Mouse (Mus musculus) liver, embryonic 16.5 days (tissue): ENCODE results near the gene Rnf208. TPM values are rescaled to one million over a fixed set of nuclear protein-coding genes. Genes with fewer than 3 reads are reported as not detected.
"Not testable (repeated sequence)": the region's sequence is repeated elsewhere in the genome, so short reads cannot be mapped to it uniquely, and the experiment has no call there.

Experiments
- ATAC-seq: fragments of 200-750 bp; cut with Nextera tagmentation; 2 replicates; pipeline ENCODE4 v1.8.0; 2017; ENCODE audit warnings: low read depth, mild to moderate bottlenecking, moderate number of reproducible peaks, moderate library complexity
- H3K27ac ChIP-seq: fragments of 300-500 bp; sonication (generic); 2 replicates; pipeline ENCODE4 v1.5.1; 2014; ENCODE audit warnings: mild to moderate bottlenecking, low read length
- H3K27me3 ChIP-seq: fragments of 300-500 bp; sonication (generic); 2 replicates; pipeline ENCODE4 v1.6.1; 2014; ENCODE audit warnings: low read depth, low read length, mixed read lengths; ENCODE audit not compliant: control insufficient read depth, insufficient read depth
- H3K36me3 ChIP-seq: fragments of 300-500 bp; sonication (generic); 2 replicates; pipeline ENCODE4 v1.6.1; 2014; ENCODE audit warnings: mild to moderate bottlenecking; ENCODE audit not compliant: control insufficient read depth, insufficient read depth
- H3K4me1 ChIP-seq: fragments of 300-500 bp; sonication (generic); 2 replicates; pipeline ENCODE4 v1.6.1; 2014; ENCODE audit warnings: low read depth, low read length, mixed read lengths; ENCODE audit not compliant: control insufficient read depth
- H3K4me2 ChIP-seq: fragments of 300-500 bp; sonication (generic); 2 replicates; pipeline ENCODE4 v1.6.1; 2014; ENCODE audit warnings: low read depth, low read length, mixed read lengths
- H3K4me3 ChIP-seq: fragments of 300-500 bp; sonication (generic); 2 replicates; pipeline ENCODE4 v1.5.1; 2014; ENCODE audit warnings: low read depth, mild to moderate bottlenecking, low read length
- H3K9ac ChIP-seq: fragments of 300-500 bp; sonication (generic); 2 replicates; pipeline ENCODE4 v1.6.1; 2014; ENCODE audit warnings: low read depth, low read length
- H3K9me3 ChIP-seq: fragments of 300-500 bp; sonication (generic); replicated peaks from 2 replicates; pipeline ENCODE4 v1.6.1; 2016; ENCODE audit warnings: low read length; ENCODE audit not compliant: control insufficient read depth
- WGBS: fragments of 180-500 bp; shearing (Covaris S2); extraction: QIAGEN DNeasy Blood & Tissue Kit; methylation state at CpG from one replicate; pipeline ENCODE4 v1.1.7; 2014; ENCODE audit not compliant: insufficient replicate concordance; 5-methylcytosine and 5-hydroxymethylcytosine counted together
- polyA plus RNA-seq: library from polyadenylated mRNA; unstranded; fragments of >200 nt; fragmentation: Nextera tagmentation; extraction: Ambion mirVana; gene quantifications from 2 replicates; pipeline ENCODE4 v1.2.1, GENCODE M21; 2015

Gene Rnf208
- polyA plus RNA-seq, 1 experiment from 2014 or later: 0.77 TPM

GRCm38 (mm10) chr2:25255284-25255779 is 13.3 kb downstream of the Rnf208 start, which contains the start of gene Tmem203:
Tmem203 (plus strand) TSS chr2:25255439.
- H3K9me3 ChIP-seq: no peaks in the 10 kb centered on the region

DNA sequence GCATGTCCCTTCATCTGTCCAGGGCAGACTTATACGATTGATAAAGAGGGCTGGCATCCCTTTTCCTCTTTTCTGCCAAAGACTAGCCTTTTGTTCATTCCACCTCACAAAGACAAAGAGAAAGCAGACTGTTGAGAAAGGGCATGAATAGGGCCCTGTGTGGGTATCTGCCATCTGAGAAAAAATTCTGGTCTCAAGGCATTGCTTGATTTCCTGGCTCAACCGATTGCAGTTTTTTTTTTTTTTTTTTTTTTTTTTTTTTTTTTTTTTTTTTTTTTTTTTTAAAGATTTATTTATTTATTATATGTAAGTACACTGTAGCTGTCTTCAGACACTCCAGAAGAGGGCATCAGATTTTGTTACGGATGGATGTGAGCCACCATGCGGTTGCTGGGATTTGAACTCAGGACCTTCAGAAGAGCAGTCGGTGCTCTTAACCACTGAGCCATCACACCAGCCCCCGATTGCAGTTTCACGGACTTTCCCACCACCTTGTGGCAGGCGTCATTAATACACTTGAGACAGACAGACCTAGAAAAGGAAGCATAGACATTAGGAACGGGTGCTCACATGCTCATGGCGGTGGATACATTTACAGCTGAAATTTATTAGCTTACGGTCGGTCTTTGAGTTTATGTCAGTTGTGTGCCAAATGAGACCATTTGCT is 14.5 kb downstream of the Rnf208 start:
- H3K9me3 ChIP-seq, H3K36me3 ChIP-seq, H3K27me3 ChIP-seq, ATAC-seq, H3K27ac ChIP-seq: not testable (repeated sequence)
- peak overlapping the region; percentile 73 for H3K4me2 ChIP-seq
- WGBS: 40% methylated on average over 11 of the region's 12 CpGs
- peaks cover 14% of the 10 kb centered on the region for H3K4me1 ChIP-seq
- peak overlapping the region; percentile 100 for H3K4me3 ChIP-seq
- H3K9ac ChIP-seq: peak overlapping the region; percentile 91

More at GRCm38 (mm10) chr2:25255284-25255779, 13.3 kb downstream of the Rnf208 start, which contains the start of gene Tmem203:
- under 1% methylated on average over 39 of the region's 39 CpGs for WGBS
- Histone ChIP-seq H3K36me3 (peaks cover 5% of the 10 kb centered on the region; the same call in 1 of the 2 replicates), H3K4me2 (peak within 1 kb of the TSS; percentile 73), H3K9ac (peak within 1 kb of the TSS; percentile 91), H3K27ac (peak within 1 kb of the TSS; percentile 87), H3K4me1 (peaks cover 14% of the 10 kb centered on the region), H3K4me3 (peak within 1 kb of the TSS; percentile 100), H3K27me3 (no peaks in the 10 kb centered on the region)
- peak; percentile 88 for ATAC-seq

DNA sequence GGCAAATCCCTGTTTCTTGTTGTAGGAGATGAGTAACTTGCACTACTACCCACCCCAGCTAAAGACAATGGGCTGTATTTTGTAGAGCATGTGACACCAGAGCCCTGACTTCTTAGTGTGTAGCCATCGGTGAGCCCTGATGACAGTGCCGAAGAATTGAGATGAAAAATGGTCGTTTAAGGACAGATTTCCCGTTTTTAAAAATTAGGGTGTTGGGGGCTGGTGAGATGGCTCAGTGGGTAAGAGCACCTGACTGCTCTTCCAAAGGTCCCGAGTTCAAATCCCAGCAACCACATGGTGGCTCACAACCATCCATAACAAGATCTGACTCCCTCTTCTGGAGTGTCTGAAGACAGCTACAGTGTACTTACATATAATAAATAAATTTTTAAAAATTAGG is 15.2 kb downstream of the Rnf208 start:
- H3K4me2 ChIP-seq, H3K9ac ChIP-seq, H3K27ac ChIP-seq, H3K36me3 ChIP-seq, H3K27me3 ChIP-seq, ATAC-seq, H3K4me3 ChIP-seq, H3K9me3 ChIP-seq: not testable (repeated sequence)
- peaks cover 19% of the 10 kb centered on the region for H3K4me1 ChIP-seq
- whole genome bisulfite sequencing: 72% methylated on average over 5 of the region's 5 CpGs

GRCm38 (mm10) chr2:25258887-25259286 is 16.8 kb downstream of the Rnf208 start:
- H3K9me3 ChIP-seq: no peaks in the 10 kb centered on the region
- WGBS: 38% methylated on average over 2 of the region's 2 CpGs

DNA sequence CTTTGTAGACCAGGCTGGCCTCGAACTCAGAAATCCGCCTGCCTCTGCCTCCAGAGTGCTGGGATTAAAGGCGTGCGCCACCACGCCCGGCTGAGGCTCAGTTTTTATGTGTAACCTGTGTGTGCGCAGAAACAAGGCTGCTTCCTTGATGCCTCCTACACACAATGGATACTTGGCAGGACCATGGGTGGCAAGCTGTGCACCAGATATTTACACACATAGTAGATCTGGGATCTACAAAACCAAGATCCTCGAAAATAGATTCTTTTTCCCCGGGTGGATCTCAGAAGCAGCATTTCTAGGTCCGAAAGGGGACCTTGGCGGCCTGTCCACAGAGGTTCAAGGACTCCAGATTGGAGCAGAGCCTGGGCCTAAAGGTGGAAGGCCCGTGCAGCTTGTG is 19.8 kb downstream of the Rnf208 start:
- no peaks in the 10 kb centered on the region for H3K27me3 ChIP-seq
- peak overlapping the region; percentile 69 for H3K9ac ChIP-seq
- H3K9me3 ChIP-seq: no peaks in the 10 kb centered on the region
- no peaks in the 10 kb centered on the region for H3K36me3 ChIP-seq
- H3K4me3 ChIP-seq: peak overlapping the region; percentile 89
- peak overlapping the region; percentile 100 for H3K4me2 ChIP-seq
- 44% methylated on average over 11 of the region's 12 CpGs for WGBS
- H3K4me1 ChIP-seq: peaks cover 43% of the 10 kb centered on the region
- peak; percentile 1 for ATAC-seq
- peak overlapping the region; percentile 68 for H3K27ac ChIP-seq

More at GRCm38 (mm10) chr2:25258887-25259286, 16.8 kb downstream of the Rnf208 start:
- Histone ChIP-seq H3K27ac (no peak overlapping the region), H3K36me3 (no peaks in the 10 kb centered on the region), H3K9ac (no peak overlapping the region), H3K4me3 (no peak overlapping the region), H3K4me2 (no peak overlapping the region), H3K27me3 (no peaks in the 10 kb centered on the region), H3K4me1 (peaks cover 28% of the 10 kb centered on the region)
- no peak for ATAC-seq

DNA sequence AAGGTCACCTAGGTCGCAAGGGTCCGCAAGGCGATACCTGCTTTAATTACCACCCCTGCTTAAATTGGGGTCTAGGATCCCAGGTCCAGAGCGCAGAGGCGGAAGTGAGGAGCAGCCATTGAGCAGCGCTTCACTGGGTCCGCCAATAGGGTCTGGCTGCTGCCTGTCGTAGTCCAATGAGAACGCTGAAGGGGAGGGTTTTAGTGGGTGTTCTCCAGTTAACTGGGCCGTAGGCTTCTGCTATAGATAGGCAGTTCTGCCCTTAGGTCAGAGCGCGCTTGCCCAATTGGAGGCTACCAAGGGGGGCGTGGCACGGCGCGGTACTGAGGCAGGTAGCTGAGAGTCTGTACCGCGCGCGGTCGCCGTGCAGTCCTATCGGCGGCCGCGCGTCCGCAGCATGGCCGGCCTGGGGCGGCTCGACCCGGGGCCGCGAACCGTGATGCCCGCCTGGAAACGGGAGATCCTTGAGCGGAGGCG is 20.3 kb downstream of the Rnf208 start, which contains the start of gene Tprn:
Gene Tprn (plus strand): TSS at position 328 of the 477 bp plus-strand sequence.
- peak within 1 kb of the TSS; percentile 74 for H3K27ac ChIP-seq
- H3K4me3 ChIP-seq: peak within 1 kb of the TSS; percentile 89
- H3K4me2 ChIP-seq: peak within 1 kb of the TSS; percentile 100
- no peaks in the 10 kb centered on the region for H3K36me3 ChIP-seq
- ATAC-seq: peak; percentile 98
- under 1% methylated on average over 39 of the region's 39 CpGs for WGBS
- peaks cover 48% of the 10 kb centered on the region for H3K4me1 ChIP-seq
- H3K9me3 ChIP-seq: no peaks in the 10 kb centered on the region
- peak within 1 kb of the TSS; percentile 81 for H3K9ac ChIP-seq
- no peaks in the 10 kb centered on the region for H3K27me3 ChIP-seq

GRCm38 (mm10) chr2:25262795-25263622 is 21.0 kb downstream of the Rnf208 start:
- Histone ChIP-seq H3K4me1 (peaks cover 54% of the 10 kb centered on the region), H3K27ac (peak overlapping the region; percentile 74), H3K4me3 (peak overlapping the region; percentile 89), H3K9ac (peak overlapping the region; percentile 81), H3K27me3 (no peaks in the 10 kb centered on the region), H3K4me2 (peak overlapping the region; percentile 100), H3K9me3 (no peaks in the 10 kb centered on the region), H3K36me3 (no peaks in the 10 kb centered on the region)
- whole genome bisulfite sequencing: under 1% methylated on average over 82 of the region's 82 CpGs
- peak; percentile 14 for ATAC-seq

GRCm38 (mm10) chr2:25263623-25264285 is 21.7 kb downstream of the Rnf208 start:
- Histone ChIP-seq H3K9ac (peak overlapping the region; percentile 81), H3K36me3 (no peaks in the 10 kb centered on the region), H3K27ac (no peak overlapping the region), H3K9me3 (no peaks in the 10 kb centered on the region), H3K4me2 (peak overlapping the region; percentile 100), H3K4me3 (peak overlapping the region; percentile 89), H3K4me1 (peaks cover 56% of the 10 kb centered on the region), H3K27me3 (no peaks in the 10 kb centered on the region)
- 29% methylated on average over 12 of the region's 12 CpGs for WGBS
- ATAC-seq: no peak
